Mouse (Mus musculus): ENCODE data around the gene C130050O18Rik.

DNA sequence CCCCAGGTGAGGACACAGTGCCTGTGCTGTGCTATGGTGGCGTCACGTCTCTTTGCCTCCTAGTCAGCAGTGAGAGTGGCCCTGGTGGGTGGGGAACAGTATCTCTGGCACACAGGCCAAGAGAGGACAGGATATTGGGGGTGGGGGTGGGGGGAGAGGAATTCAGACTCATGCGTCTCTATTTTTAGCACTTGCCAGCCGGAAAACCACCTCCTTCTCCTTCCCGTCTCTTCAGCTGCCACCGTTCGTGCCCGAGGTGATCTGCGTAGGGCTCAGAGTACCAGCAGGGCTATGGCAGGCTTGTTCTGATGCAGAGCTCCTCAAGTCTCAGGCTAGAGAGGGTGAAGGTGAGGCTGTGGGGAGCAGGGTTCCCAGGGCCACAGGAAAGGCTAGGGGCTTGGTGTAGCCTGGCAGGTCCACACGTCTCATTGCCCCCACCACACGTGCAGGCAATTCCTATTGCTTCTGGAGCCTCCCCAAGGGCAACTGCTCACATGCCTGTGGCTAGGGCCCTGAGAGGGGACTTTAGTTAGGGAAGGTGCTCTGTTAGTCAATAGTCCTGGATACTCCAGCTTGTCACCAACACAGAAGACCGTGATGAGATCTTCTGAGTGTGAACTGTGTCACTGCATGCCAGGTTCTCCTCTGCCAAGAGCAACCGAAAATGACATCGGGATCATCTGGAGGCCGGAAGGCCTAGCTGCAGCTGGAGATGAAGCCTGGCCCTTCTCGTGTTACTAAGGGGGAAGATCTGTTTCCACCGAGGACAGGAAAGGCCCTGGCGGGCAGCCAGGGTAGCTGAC is 27.4 kb upstream of the C130050O18Rik start, which contains the start of gene Gpr146:
- TF ChIP-seq CTCF (IDR thresholded peaks at IDR 0.05; ENCODE audit: control insufficient read depth, insufficient read depth, insufficient read length) (no peak), MAX (IDR thresholded peaks at IDR 0.05) (no peak), MYOD1 (IDR thresholded peaks at IDR 0.05; ENCODE audit: control insufficient read depth, insufficient read length, low read depth) (no peak), CEBPB (IDR thresholded peaks at IDR 0.05; ENCODE audit: low read depth) (no peak), USF1 (IDR thresholded peaks at IDR 0.05; ENCODE audit: low read depth) (no peak)
